Mouse (Mus musculus): ENCODE results near the gene Tmem164.

DNA sequence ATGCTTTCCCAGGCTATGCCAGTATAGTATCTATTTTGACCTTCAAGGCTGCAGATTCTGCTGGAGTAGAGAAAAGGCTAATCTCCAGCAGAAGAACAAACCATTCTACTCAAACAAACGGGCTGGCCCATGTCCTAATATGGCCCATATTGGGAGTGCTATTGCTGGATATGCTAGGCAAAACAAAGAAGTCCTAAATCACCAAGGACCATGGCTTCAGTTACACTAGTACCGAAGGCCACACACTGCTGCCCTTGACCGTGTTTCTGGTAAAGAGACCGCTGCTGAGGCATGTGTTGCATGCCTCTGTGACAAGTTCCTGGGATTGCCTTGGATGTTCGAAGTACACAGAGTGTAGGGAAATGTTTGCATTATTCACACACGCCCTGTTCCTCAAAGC is 165.1 kb downstream of the Tmem164 start:
- TF ChIP-seq CTCF (IDR thresholded peaks at IDR 0.05; ENCODE audit: low read depth) = no peak
- TF ChIP-seq EP300 (optimal IDR thresholded peaks at IDR 0.05) = no peak

Measured in stomach, postnatal 0 days (tissue).